Mouse (Mus musculus): ENCODE results near the gene Dppa1.

The Dppa1 gene

GRCm38 (mm10) chr11:46629211-46629795, at the start of gene Dppa1:
Gene Dppa1 (minus strand): TSS chr11:46629261.
- DNase-seq: peak; percentile 50

DNA sequence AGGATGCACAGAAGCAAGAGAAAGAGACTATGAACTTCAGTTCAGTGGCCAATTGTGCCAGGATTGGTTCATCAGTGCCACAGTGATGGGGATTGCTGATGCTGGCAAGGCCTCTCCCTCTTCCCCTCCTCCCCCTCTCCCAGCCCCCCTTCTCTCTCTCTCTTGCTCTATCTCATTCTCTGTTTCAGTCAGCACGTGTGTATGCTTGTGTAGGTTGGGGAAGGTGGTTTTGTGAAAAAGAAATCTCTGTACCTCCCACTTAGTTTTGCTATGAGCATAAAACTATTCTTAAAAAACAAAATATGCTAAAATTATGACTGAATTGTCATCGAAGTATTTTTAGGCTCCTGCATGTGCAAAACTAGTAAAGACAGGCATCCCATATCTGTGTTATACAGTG, 38.9 kb upstream of the Dppa1 start:
- no peak for DNase-seq

GRCm38 (mm10) chr11:46667105-46667504, 38.0 kb upstream of the Dppa1 start:
- DNase-seq: no peak

- no peak for DNase-seq
These were observed 36.8 kb upstream of the Dppa1 start for GRCm38 (mm10) chr11:46665599-46666522.

- no peak for DNase-seq
These were observed 34.2 kb upstream of the Dppa1 start for GRCm38 (mm10) chr11:46663215-46663614.

GRCm38 (mm10) chr11:46652476-46652875, 23.4 kb upstream of the Dppa1 start:
- DNase-seq: no peak

DNA sequence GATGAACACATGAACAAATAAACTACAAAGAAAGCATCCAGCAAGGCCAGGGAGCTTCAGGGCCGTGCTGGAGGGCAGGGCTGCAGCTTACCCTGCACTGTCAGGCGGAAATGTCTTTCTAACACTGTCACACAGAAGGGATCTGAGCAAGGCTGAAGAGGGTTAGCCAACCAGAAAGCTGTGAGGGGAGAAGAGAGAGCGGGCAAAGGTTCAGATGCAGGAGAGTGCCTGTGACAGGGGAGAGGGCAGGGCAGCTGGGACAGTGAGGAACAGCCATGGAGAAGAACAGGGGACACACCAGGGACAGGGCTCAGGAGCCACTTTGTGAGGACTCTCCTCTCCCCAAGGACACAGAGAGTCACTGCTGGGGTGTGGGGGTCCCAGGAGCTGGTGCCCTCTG, 20.6 kb upstream of the Dppa1 start:
- DNase-seq: peak; percentile 66

DNA sequence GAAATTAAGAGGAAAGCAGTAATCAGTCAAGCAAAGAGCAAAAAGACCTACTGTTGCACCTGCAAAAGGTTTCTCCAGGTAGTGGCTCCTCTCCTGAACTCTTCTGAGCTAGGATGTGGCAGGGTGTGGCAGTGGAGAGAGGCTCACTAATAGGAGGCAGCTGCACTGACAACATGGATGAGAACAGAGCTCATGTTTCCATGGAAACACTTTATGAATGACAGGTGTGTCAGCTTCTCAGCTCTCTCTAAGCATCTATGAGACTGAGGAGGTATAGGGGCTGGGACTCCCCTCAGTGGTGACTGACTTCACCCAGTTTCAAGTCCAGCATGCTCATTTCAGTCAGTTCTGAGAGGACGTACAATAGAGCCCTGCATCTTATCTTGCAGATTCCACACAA, 15.8 kb upstream of the Dppa1 start:
- peak; percentile 14 for DNase-seq

DNA sequence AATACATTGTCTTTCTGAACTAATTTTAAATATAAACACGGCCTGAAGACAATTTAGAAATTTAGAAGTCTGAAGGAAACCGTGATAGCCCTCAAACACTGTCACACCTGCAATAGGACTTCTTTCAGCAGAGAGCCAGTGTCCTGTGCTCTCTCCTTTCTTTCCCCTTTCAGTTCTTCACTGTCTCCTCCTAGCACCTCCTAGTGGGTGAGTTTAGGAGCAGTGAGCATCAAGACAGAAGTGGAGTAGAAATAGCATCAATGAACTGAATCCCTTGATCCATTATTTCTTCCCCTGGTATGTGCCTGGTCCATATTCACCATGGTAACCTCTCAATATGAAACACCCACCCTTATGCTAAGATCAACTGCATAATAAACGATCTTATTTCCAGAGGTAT, 7.5 kb upstream of the Dppa1 start:
- no peak for DNase-seq

DNA sequence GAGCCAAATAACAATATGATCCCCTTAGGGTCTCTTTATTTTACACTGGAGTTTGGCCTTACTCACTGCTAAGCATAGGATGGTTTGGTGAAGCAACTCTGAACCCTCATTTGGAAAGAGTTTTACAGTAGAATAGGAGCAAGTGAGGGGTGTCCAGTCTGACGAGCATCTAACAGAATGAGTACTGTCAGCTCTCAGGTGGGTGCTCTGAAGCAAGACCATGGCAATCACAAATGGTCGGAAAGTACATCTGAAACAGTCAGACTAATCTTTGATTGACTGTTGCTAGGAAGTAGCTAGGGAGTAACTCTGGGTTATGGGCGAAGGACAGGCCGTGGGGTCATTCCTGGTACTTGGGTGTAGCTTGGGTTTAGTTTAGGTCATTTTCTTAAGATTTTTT, 6.5 kb upstream of the Dppa1 start:
- DNase-seq: peak; percentile 29

DNA sequence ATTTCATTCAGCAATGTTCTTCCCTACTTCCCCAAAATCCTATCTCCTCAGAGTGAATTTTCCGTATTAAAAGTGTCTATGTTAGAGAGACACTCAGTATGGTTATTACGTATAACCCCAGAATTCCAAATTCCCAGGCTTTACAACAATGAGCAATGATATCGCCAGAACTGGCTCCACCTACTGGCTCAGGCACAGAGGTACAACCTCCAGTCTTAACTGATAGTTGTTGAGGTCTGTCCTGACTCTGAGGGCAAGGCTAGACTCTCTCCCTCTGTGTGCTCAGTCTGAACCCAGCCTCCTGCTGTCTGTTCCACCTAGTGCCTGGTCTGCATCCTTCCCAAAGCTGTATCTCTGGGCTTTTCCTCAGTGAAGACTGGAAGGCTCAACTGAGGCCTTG, 2.6 kb upstream of the Dppa1 start:
- DNase-seq: peak; percentile 51

DNA sequence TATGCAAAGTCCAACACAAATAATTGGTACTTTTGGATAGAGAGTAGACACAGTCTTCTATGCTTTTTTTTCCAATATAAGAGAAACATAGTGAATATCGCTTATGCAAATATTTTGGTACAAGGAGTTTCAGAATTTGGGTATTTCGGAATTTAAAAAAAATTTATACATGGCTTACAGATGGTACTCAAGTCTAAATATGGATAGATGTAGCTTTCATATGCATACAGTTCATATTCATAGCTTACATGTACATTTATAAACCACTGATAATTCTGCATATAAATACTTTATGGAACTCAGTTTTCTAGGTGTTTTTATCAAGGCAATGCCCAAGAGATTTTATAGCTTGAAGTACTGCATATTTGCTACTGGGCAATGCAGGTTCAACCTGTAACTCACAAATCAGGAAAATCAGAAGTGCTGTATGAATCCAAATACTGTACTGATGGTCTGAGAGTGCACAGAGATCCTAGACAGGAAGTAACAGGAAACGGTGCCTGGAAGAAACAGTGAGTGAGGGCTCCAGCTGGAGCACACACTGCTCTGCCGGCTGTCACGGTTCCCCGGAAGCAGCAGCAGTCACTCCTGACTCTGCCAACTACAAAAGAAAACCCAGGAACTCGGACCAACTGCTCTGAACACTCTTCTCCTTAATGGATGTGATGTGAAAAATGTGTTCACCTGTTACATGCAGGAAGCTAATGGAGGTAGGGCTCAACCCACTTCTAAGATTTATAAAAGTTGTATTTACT, 8.5 kb downstream of the Dppa1 start:
- peak; percentile 76 for DNase-seq

- peak; percentile 35 for DNase-seq
These were observed 9.1 kb downstream of the Dppa1 start for GRCm38 (mm10) chr11:46619929-46620328.

DNA sequence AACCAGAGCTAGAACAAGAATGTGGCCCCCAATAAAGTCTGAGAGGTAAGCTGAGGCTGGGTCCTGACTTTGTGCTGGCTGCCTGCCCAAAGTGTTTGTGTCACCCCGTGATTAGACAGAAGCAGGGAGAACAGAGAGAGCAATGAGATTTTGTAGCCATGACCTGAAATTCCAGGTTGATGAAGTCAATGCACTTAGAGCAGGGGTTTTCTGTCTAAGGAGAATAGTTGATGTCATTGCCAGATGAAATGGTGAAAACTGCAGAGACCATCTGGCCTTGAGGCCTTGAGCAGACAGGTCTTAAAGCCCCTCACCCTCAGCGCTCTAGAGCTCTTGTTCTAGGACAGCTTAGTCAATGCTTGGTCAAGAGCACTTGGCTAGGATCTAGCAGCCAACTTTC, 36.6 kb downstream of the Dppa1 start:
- peak; percentile 58 for DNase-seq

DNA sequence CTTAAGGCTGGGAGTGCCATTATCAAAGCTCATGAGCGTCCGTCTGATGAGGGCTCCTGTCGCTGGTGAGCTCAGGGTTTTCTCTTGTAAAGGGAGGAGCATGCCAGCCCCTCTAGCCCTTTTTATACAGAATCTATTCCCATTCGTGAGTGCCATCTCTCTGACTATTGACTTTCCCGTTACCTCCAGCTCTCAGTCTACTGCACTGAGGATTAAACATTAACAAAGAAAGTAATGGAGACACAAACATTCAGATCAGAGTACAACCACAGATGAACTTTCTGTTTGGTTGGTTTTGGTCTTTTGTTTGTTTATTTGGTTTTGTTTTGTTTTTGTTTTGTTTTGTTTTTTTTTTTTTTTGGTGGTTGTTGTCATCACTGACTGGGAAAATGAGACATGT, 46.3 kb downstream of the Dppa1 start:
- no peak for DNase-seq

GRCm38 (mm10) chr11:46580428-46580827, 48.6 kb downstream of the Dppa1 start:
- no peak for DNase-seq

- DNase-seq: peak; percentile 76
These were observed 50.2 kb downstream of the Dppa1 start for GRCm38 (mm10) chr11:46578771-46579281.

- DNase-seq: peak; percentile 35
These were observed 57.7 kb downstream of the Dppa1 start, which contains the start of gene BC053393 for GRCm38 (mm10) chr11:46571327-46571726. Gene BC053393 (plus strand): TSS chr11:46571536.

DNA sequence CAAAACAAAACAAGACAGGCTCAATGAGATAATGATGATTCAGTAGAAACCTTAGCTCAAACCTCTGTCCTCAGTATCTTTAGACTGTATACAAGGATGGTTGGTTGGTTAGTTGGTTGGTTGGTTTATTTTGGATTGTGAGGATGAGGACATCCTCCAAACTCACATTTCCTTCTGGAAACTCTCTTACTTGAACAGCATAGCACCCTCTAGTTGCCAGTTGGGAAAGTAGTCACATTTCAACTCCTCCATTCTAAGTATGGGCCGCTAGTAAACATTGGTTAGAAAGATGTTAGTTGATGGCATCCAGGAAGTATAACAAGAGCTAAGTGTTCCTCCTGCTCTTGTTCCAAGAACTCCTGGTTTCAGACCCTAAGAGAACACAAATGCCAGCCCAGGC, 60.0 kb downstream of the Dppa1 start:
- peak; percentile 6 for DNase-seq

GRCm38 (mm10) chr11:46565967-46566366, 63.1 kb downstream of the Dppa1 start:
- DNase-seq: peak; percentile 46

GRCm38 (mm10) chr11:46564671-46565070, 64.4 kb downstream of the Dppa1 start:
- DNase-seq: peak; percentile 91

GRCm38 (mm10) chr11:46561096-46561495, 68.0 kb downstream of the Dppa1 start:
- DNase-seq: peak; percentile 73
